Mouse (Mus musculus) forebrain, embryonic 13.5 days (tissue): ENCODE measurements around the gene Ldah. TPM values are rescaled to one million over a fixed set of nuclear protein-coding genes. Genes with fewer than 3 reads are reported as not detected.
"Not testable (repeated sequence)": the region's sequence is repeated elsewhere in the genome, so short reads cannot be mapped to it uniquely, and the experiment has no call there.

Source experiments
- ATAC-seq: fragments of 200-750 bp; cut with Nextera tagmentation; 2 replicates; pipeline ENCODE4 v1.8.0; 2017
- H3K27ac ChIP-seq: fragments of 300-500 bp; sonication (generic); 2 replicates; pipeline ENCODE4 v1.5.1; 2015; ENCODE audit warnings: inconsistent platforms, mild to moderate bottlenecking, moderate library complexity
- H3K27me3 ChIP-seq: fragments of 300-500 bp; sonication (generic); 2 replicates; pipeline ENCODE4 v1.6.1; 2015; ENCODE audit warnings: mild to moderate bottlenecking, inconsistent platforms
- H3K36me3 ChIP-seq: fragments of 300-500 bp; sonication (generic); 2 replicates; pipeline ENCODE4 v1.6.1; 2015; ENCODE audit warnings: mild to moderate bottlenecking, inconsistent platforms; ENCODE audit not compliant: poor library complexity, severe bottlenecking
- H3K4me1 ChIP-seq: fragments of 300-500 bp; sonication (generic); 2 replicates; pipeline ENCODE4 v1.6.1; 2015; ENCODE audit warnings: inconsistent platforms
- H3K4me2 ChIP-seq: fragments of 300-500 bp; sonication (generic); 2 replicates; pipeline ENCODE4 v1.6.1; 2015; ENCODE audit warnings: inconsistent platforms, mild to moderate bottlenecking, moderate library complexity
- H3K4me3 ChIP-seq: fragments of 300-500 bp; sonication (generic); 2 replicates; pipeline ENCODE4 v1.5.1; 2015; ENCODE audit warnings: mild to moderate bottlenecking, inconsistent platforms
- H3K9ac ChIP-seq: fragments of 300-500 bp; sonication (generic); 2 replicates; pipeline ENCODE4 v1.6.1; 2015; ENCODE audit warnings: mild to moderate bottlenecking, inconsistent platforms
- H3K9me3 ChIP-seq: fragments of 300-500 bp; sonication (generic); replicated peaks from 2 replicates; pipeline ENCODE4 v1.6.1; 2016; ENCODE audit warnings: inconsistent platforms
- WGBS: fragments of 180-500 bp; shearing (Covaris S2); methylation state at CpG from one replicate; pipeline ENCODE4 v1.1.7; 2015; 5-methylcytosine and 5-hydroxymethylcytosine counted together
- polyA plus RNA-seq: library from polyadenylated mRNA; unstranded; fragments of >200 nt; fragmentation: Nextera tagmentation; extraction: Ambion mirVana; gene quantifications from 2 replicates; pipeline ENCODE4 v1.2.1, GENCODE M21; 2015

Ldah gene
- 78.7 and 84.7 TPM in 2 replicates for polyA plus RNA-seq

DNA sequence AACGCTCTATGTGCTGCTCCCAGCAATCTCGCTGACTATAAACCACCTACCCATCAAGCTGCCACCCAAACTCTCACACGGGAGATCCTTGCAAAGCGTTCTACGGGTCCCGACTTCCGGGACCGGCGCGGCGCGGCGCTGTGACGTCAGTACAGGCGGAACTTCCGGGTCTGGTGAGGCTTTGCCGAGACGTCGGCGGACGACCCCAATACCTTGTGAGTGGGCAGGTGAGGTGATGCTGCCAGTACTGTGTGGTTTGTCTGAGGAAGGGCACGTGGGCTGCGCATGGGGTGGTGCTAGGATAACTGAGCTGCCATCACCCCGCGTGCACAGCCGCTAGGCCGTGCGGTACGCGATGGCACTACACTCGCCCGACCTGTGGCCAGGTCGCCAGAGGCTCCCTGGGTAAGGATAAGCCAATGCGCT, at the start of gene Ldah:
Gene Ldah, plus strand, starts transcription at position 130 of the 426 bp plus-strand sequence.
- H3K27me3 ChIP-seq = 0 out of 2 replicates have a peak, but pooled peaks cover 5% of the 10 kb centered on the region
- H3K36me3 ChIP-seq = no peaks in the 10 kb centered on the region
- H3K4me1 ChIP-seq = peaks cover 8% of the 10 kb centered on the region
- no peak within 1 kb of the TSS for H3K27ac ChIP-seq
- H3K9me3 ChIP-seq = no peaks in the 10 kb centered on the region
- H3K9ac ChIP-seq = peak within 1 kb of the TSS; percentile 83
- peak; percentile 100 for ATAC-seq
- peak within 1 kb of the TSS; percentile 73 for H3K4me2 ChIP-seq
- H3K4me3 ChIP-seq = peak within 1 kb of the TSS; percentile 79
- under 1% methylated on average over 34 of the region's 34 CpGs for WGBS

GRCm38 (mm10) chr12:8167743-8168142, 40.2 kb upstream of the Ldah start:
- H3K27me3 ChIP-seq = no peaks in the 10 kb centered on the region
- no peak overlapping the region for H3K9ac ChIP-seq
- WGBS = 63% methylated on average over 2 of the region's 2 CpGs
- ATAC-seq = no peak
- H3K27ac ChIP-seq = no peak overlapping the region
- H3K36me3 ChIP-seq = no peaks in the 10 kb centered on the region
- H3K9me3 ChIP-seq = no peaks in the 10 kb centered on the region
- H3K4me3 ChIP-seq = no peak overlapping the region
- no peak overlapping the region for H3K4me2 ChIP-seq
- H3K4me1 ChIP-seq = no peaks in the 10 kb centered on the region

GRCm38 (mm10) chr12:8180921-8181320, 27.0 kb upstream of the Ldah start:
- no peak for ATAC-seq
- Histone ChIP-seq H3K27me3 (no peaks in the 10 kb centered on the region), H3K4me1 (no peaks in the 10 kb centered on the region), H3K4me3 (no peak overlapping the region), H3K9me3 (no peaks in the 10 kb centered on the region), H3K4me2 (no peak overlapping the region), H3K27ac (no peak overlapping the region), H3K9ac (no peak overlapping the region), H3K36me3 (no peaks in the 10 kb centered on the region)
- 66% methylated on average over 6 of the region's 6 CpGs for WGBS

- Histone ChIP-seq H3K9ac (no peak overlapping the region), H3K27ac (no peak overlapping the region), H3K36me3 (no peaks in the 10 kb centered on the region), H3K4me2 (no peak overlapping the region), H3K4me3 (no peak overlapping the region), H3K27me3 (no peaks in the 10 kb centered on the region), H3K9me3 (no peaks in the 10 kb centered on the region), H3K4me1 (no peaks in the 10 kb centered on the region)
- ATAC-seq = no peak
Observed at GRCm38 (mm10) chr12:8181744-8182143, 26.2 kb upstream of the Ldah start.

- Histone ChIP-seq H3K9ac (no peak overlapping the region), H3K36me3 (no peaks in the 10 kb centered on the region), H3K4me2 (no peak overlapping the region), H3K4me3 (no peak overlapping the region), H3K27ac (no peak overlapping the region), H3K4me1 (no peaks in the 10 kb centered on the region), H3K27me3 (no peaks in the 10 kb centered on the region), H3K9me3 (no peaks in the 10 kb centered on the region)
- ATAC-seq = no peak
Observed at GRCm38 (mm10) chr12:8184518-8184917, 23.4 kb upstream of the Ldah start.

GRCm38 (mm10) chr12:8188161-8188560, 19.7 kb upstream of the Ldah start:
- Histone ChIP-seq H3K27me3 (no peaks in the 10 kb centered on the region), H3K9ac (no peak overlapping the region), H3K36me3 (no peaks in the 10 kb centered on the region), H3K27ac (no peak overlapping the region), H3K4me3 (no peak overlapping the region), H3K9me3 (no peaks in the 10 kb centered on the region), H3K4me1 (no peaks in the 10 kb centered on the region), H3K4me2 (no peak overlapping the region)
- ATAC-seq = no peak

DNA sequence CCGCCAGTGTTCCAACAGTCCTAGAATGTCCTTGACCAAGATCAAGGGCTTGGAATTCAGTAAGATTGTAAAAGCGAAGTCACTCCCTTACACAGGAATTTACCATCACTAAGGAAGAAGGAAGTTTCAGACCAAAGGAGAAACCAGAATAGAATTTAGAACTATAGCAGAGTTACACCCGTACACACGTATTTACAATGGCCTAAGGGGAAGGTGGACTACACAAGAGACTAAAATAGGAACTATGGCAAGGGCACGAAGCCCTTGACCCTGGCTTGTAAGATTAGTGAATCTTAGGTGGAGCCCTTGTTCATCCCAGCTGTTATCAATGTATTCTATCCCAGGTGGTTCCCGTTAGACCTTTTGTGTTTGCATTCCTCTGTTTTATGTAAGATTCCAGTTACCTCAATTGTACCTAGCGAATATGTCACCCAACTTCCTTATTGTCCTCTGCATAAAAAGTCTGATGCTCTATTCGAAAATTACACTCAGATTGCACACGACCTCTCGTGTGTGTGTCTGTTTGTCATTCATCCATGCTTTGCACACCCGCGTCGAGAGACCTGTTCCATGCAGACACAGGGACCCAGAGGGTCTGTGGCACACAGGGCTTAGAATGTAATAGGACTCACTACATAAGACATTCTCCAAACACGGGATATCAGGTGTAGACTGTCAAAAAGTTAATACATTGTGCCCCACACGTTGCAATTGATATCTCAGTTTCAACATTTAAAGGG, 18.9 kb upstream of the Ldah start:
- H3K27me3 ChIP-seq, H3K4me2 ChIP-seq, H3K4me1 ChIP-seq, H3K36me3 ChIP-seq, H3K27ac ChIP-seq, H3K4me3 ChIP-seq, H3K9ac ChIP-seq, H3K9me3 ChIP-seq, ATAC-seq: not testable (repeated sequence)
- 85% methylated on average over 15 of the region's 15 CpGs for WGBS

GRCm38 (mm10) chr12:8189722-8190121, 18.2 kb upstream of the Ldah start:
- Histone ChIP-seq H3K9me3 (no peaks in the 10 kb centered on the region), H3K36me3 (no peaks in the 10 kb centered on the region), H3K27me3 (no peaks in the 10 kb centered on the region), H3K9ac (no peak overlapping the region), H3K4me3 (no peak overlapping the region), H3K4me1 (no peaks in the 10 kb centered on the region), H3K4me2 (no peak overlapping the region), H3K27ac (no peak overlapping the region)
- WGBS = 74% methylated on average over 3 of the region's 3 CpGs
- ATAC-seq = no peak

DNA sequence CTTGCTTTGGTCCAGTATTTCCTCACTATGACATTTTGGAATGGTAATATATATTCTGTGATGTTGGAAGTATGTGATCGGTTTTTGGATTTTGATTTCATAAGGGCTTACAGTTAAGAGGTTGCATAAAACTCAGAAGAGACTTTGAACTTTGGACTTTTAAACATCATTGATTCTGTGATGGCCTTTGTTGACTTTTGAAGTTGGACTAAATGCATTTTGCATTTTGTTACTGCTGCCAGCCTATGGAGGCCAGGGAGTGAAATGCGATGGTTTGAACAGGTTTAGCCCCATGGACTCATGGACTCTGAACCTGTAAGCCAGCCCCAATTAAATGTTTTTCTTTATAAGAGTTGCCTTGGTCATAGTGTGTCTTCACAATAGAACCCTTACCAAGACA, 2.2 kb upstream of the Ldah start:
- H3K4me3 ChIP-seq = no peak overlapping the region
- H3K36me3 ChIP-seq = no peaks in the 10 kb centered on the region
- H3K27ac ChIP-seq = no peak overlapping the region
- no peak overlapping the region for H3K4me2 ChIP-seq
- peaks cover 8% of the 10 kb centered on the region for H3K4me1 ChIP-seq
- no peak overlapping the region for H3K9ac ChIP-seq
- no peak for ATAC-seq
- 83% methylated on average over 2 of the region's 2 CpGs for WGBS
- H3K27me3 ChIP-seq = 0 out of 2 replicates have a peak, but pooled peaks cover 5% of the 10 kb centered on the region
- no peaks in the 10 kb centered on the region for H3K9me3 ChIP-seq

GRCm38 (mm10) chr12:8207578-8207977, 329 bp upstream of the Ldah start:
- peak; percentile 37; the same call in 1 of the 2 replicates for ATAC-seq
- Histone ChIP-seq H3K4me1 (peaks cover 8% of the 10 kb centered on the region), H3K27me3 (0 out of 2 replicates have a peak, but pooled peaks cover 5% of the 10 kb centered on the region), H3K36me3 (no peaks in the 10 kb centered on the region), H3K4me3 (peak overlapping the region; percentile 79), H3K4me2 (peak overlapping the region; percentile 73), H3K27ac (no peak overlapping the region), H3K9me3 (no peaks in the 10 kb centered on the region), H3K9ac (peak overlapping the region; percentile 83)
- WGBS = 19% methylated on average over 5 of the region's 5 CpGs

DNA sequence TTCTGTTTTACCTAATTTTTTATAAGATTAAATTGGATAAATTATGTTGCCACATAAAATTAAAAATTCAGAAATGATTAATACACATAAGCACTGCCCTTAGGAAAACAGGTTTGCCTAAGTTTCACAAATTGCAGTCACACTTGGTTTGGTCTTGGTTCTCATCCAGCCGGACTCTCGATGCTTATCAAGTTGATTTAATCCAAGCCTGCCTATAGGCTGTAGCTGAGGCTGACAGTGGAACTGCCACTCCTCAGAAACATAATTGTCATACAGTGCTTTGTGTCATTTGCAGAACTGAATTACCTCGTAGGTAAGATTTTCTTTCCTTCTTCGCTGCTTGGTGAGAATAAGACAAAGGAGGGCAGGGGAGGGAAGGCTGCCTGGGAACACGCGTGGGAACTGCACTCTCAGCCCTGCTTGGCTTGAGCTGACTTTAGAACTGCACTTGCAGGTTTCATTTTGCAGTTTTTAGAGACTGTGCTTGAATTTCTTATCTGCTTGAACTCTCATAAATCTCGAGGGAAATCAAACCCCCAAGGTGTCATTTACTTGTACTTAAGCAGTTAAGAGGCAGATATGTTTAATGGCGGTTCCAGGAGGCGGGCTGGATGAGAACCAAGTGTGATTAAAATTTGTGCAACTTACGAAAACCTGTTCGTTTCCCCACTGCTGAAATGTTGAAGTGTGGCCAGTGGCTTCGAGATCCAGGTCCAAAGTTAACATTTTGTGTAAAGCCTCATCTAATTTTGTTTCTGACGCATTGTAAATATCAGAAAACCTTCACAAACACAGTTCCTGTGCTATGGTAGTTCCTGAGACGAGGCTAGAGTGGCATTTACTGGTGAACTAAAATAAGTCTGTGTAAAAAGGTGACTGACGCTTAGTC, 8.7 kb downstream of the Ldah start:
- no peaks in the 10 kb centered on the region for H3K27me3 ChIP-seq
- 85% methylated on average over 15 of the region's 15 CpGs for WGBS
- no peaks in the 10 kb centered on the region for H3K9me3 ChIP-seq
- H3K4me1 ChIP-seq = no peaks in the 10 kb centered on the region
- no peak for ATAC-seq
- no peak overlapping the region for H3K4me2 ChIP-seq
- no peak overlapping the region for H3K4me3 ChIP-seq
- no peak overlapping the region for H3K27ac ChIP-seq
- H3K9ac ChIP-seq = no peak overlapping the region
- H3K36me3 ChIP-seq = no peaks in the 10 kb centered on the region

DNA sequence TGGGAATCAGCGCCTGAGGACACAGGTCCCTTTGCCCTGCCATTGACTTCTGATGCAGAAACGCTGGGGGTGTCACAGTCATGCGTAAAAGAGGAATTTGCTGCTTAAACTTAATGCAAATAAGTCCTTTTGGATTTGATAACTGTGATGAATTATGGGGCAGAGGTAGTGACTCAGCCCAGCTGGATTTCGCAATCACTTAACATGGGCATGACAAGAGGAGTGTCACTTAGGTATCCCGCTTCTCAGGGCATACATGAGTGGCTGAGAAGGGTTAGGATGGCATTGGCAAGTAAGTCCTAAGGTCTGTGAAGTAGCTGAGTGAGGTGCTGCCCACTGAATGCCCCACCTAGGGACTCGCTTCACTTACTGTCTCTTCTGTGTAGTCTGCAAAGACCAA, 15.1 kb downstream of the Ldah start:
- Histone ChIP-seq H3K36me3 (peaks cover 16% of the 10 kb centered on the region), H3K4me2 (no peak overlapping the region), H3K9ac (no peak overlapping the region), H3K4me3 (no peak overlapping the region), H3K4me1 (no peaks in the 10 kb centered on the region), H3K9me3 (no peaks in the 10 kb centered on the region), H3K27me3 (no peaks in the 10 kb centered on the region), H3K27ac (no peak overlapping the region)
- WGBS = 94% methylated on average over 6 of the region's 6 CpGs
- no peak for ATAC-seq
